Mouse (Mus musculus) ES-E14 (cell line): ENCODE measurements at regions not wholly inside any gene's neighbourhood (a gene's known extent, or its start where the extent isn't known, plus 50 kb on each side); places are given as distances from the start of the nearest gene placed in this dataset.

Experiments used
- DNase-seq: peaks from one replicate; pipeline ENCODE4 v3.0.0-alpha.2; 2013; ENCODE audit warnings: low read depth, low spot score
- H3K27ac ChIP-seq: 2 replicates; pipeline ENCODE4 v1.5.1; 2012; ENCODE audit warnings: low read depth, mild to moderate bottlenecking, low read length, moderate library complexity, mixed read lengths; ENCODE audit not compliant: poor library complexity, insufficient read depth, severe bottlenecking
- H3K36me3 ChIP-seq: 2 replicates; pipeline ENCODE4 v1.6.1; 2012; ENCODE audit warnings: mild to moderate bottlenecking, low read length, moderate library complexity, mixed read lengths; ENCODE audit not compliant: control insufficient read depth, poor library complexity, insufficient read depth, severe bottlenecking
- H3K4me1 ChIP-seq, 2 experiments: fragments of 150-350 bp in 1 of 2; sonication (generic) in 1 of 2; 2 replicates each; pipeline ENCODE4 v1.6.1; 2012; ENCODE audit warnings: low read length in 2 of 2, mild to moderate bottlenecking in 1 of 2, mixed read lengths in 1 of 2; ENCODE audit not compliant: control insufficient read depth in 2 of 2, insufficient read depth in 2 of 2, poor library complexity in 1 of 2
- H3K4me3 ChIP-seq, 2 experiments: fragments of 150-350 bp in 1 of 2; sonication (generic) in 1 of 2; 2 replicates each; pipeline ENCODE4 v1.5.1; 2012; ENCODE audit warnings: low read length in 2 of 2, low read depth in 1 of 2, mild to moderate bottlenecking in 1 of 2, mixed read lengths in 1 of 2; ENCODE audit not compliant: insufficient read depth in 1 of 2, poor library complexity in 1 of 2, severe bottlenecking in 1 of 2
- H3K9ac ChIP-seq: 2 replicates; pipeline ENCODE4 v1.6.1; 2012; ENCODE audit warnings: low read depth, mild to moderate bottlenecking, low read length, mixed read lengths; ENCODE audit not compliant: poor library complexity, insufficient read depth, severe bottlenecking
- H3K9me3 ChIP-seq: fragments of 150-350 bp; sonication (generic); 2 replicates; pipeline ENCODE4 v1.6.1; 2012; ENCODE audit warnings: low read depth, mild to moderate bottlenecking, low read length; ENCODE audit not compliant: control insufficient read depth, insufficient read depth
- CHD2 ChIP-seq: IDR thresholded peaks from 2 replicates; pipeline ENCODE4 v1.6.1; 2014; ENCODE audit warnings: mild to moderate bottlenecking, low read depth, low read length, inconsistent platforms
- HCFC1 ChIP-seq: IDR thresholded peaks from 2 replicates; pipeline ENCODE4 v1.6.1; 2012; ENCODE audit warnings: low read length, inconsistent platforms, borderline replicate concordance; ENCODE audit not compliant: insufficient read depth
- MAFK ChIP-seq: IDR thresholded peaks from 2 replicates; pipeline ENCODE4 v1.6.1; 2014; ENCODE audit warnings: mild to moderate bottlenecking, low read depth, low read length, inconsistent platforms; ENCODE audit not compliant: insufficient read depth
- ZC3H11A ChIP-seq: IDR thresholded peaks from 2 replicates; pipeline ENCODE4 v1.6.1; 2012; ENCODE audit warnings: low read depth, mild to moderate bottlenecking, inconsistent platforms, low read length, borderline replicate concordance
- ZNF384 ChIP-seq: IDR thresholded peaks from 2 replicates; pipeline ENCODE4 v1.6.1; 2012; ENCODE audit warnings: low read depth, low read length, inconsistent platforms
- in situ Hi-C, 2 experiments: fragments of 600-800 bp; cut with MboI; formaldehyde crosslinking; loops; one replicate each; pipeline ENCODE4 v1.15.1; 2025; ENCODE audit warnings: low sequenced_read_pairs in 2 of 2, inconsistent platforms in 1 of 2; ENCODE audit not compliant: unreplicated experiment in 2 of 2

- Histone ChIP-seq H3K36me3 (no peaks in the 10 kb centered on the region), H3K4me1 (no peaks in the 10 kb centered on the region), H3K27ac (no peak overlapping the region), H3K4me3 (no peak overlapping the region), H3K9me3 (no peaks in the 10 kb centered on the region), H3K9ac (no peak overlapping the region)
- in situ Hi-C loops, result no loop called here
- no peak for DNase-seq
- TF ChIP-seq HCFC1 (no peak), ZNF384 (no peak)
Measured at GRCm38 (mm10) chr9:41407078-41407477, 245.6 kb upstream of the Ubash3b start.

GRCm38 (mm10) chr9:41402942-41403341 is 241.4 kb upstream of the Ubash3b start:
- H3K27ac ChIP-seq, result no peak overlapping the region

GRCm38 (mm10) chr9:41400950-41401349 is 239.5 kb upstream of the Ubash3b start:
- H3K27ac ChIP-seq, result no peak overlapping the region
- no peak overlapping the region for H3K4me3 ChIP-seq
- TF ChIP-seq HCFC1, result no peak
- TF ChIP-seq ZC3H11A, result no peak
- TF ChIP-seq MAFK, result no peak
- no peak for TF ChIP-seq CHD2
- TF ChIP-seq ZNF384, result no peak
- DNase-seq, result no peak
- no peaks in the 10 kb centered on the region for H3K36me3 ChIP-seq
- H3K9me3 ChIP-seq, result no peaks in the 10 kb centered on the region
- in situ Hi-C loops, result no loop called here
- H3K4me1 ChIP-seq, result no peaks in the 10 kb centered on the region
- H3K9ac ChIP-seq, result no peak overlapping the region

More at GRCm38 (mm10) chr9:41402942-41403341, 241.4 kb upstream of the Ubash3b start:
- Histone ChIP-seq H3K9me3 (no peaks in the 10 kb centered on the region), H3K36me3 (no peaks in the 10 kb centered on the region), H3K4me3 (no peak overlapping the region), H3K9ac (no peak overlapping the region), H3K4me1 (no peaks in the 10 kb centered on the region)
- TF ChIP-seq HCFC1 (no peak), ZC3H11A (no peak), CHD2 (no peak), ZNF384 (no peak), MAFK (no peak)
- in situ Hi-C loops, result no loop called here
- DNase-seq, result no peak

GRCm38 (mm10) chr9:41395471-41395870 is 234.0 kb upstream of the Ubash3b start:
- Histone ChIP-seq H3K4me3 (no peak overlapping the region), H3K4me1 (no peaks in the 10 kb centered on the region)

GRCm38 (mm10) chr9:41391591-41392320 is 230.3 kb upstream of the Ubash3b start:
- Histone ChIP-seq H3K27ac (no peak overlapping the region), H3K9ac (no peak overlapping the region)
- in situ Hi-C loops, result no loop called here

More at GRCm38 (mm10) chr9:41395471-41395870, 234.0 kb upstream of the Ubash3b start:
- no peak overlapping the region for H3K9ac ChIP-seq
- no peak for DNase-seq
- in situ Hi-C loops, result no loop called here
- no peak for TF ChIP-seq HCFC1
- no peaks in the 10 kb centered on the region for H3K9me3 ChIP-seq
- H3K36me3 ChIP-seq, result no peaks in the 10 kb centered on the region
- H3K27ac ChIP-seq, result no peak overlapping the region

More at GRCm38 (mm10) chr9:41391591-41392320, 230.3 kb upstream of the Ubash3b start:
- no peak for DNase-seq
- no peaks in the 10 kb centered on the region for H3K9me3 ChIP-seq
- no peaks in the 10 kb centered on the region for H3K36me3 ChIP-seq
- no peak overlapping the region for H3K4me3 ChIP-seq
- H3K4me1 ChIP-seq, result no peaks in the 10 kb centered on the region
- TF ChIP-seq CHD2, result no peak
- no peak for TF ChIP-seq MAFK
- no peak for TF ChIP-seq HCFC1
- no peak for TF ChIP-seq ZNF384
- TF ChIP-seq ZC3H11A, result no peak
